Mouse (Mus musculus) fat pad, adult 2 months (tissue): ENCODE measurements around the gene H2-T24.
"Not testable (repeated sequence)": the region's sequence is repeated elsewhere in the genome, so short reads cannot be mapped to it uniquely, and the experiment has no call there.

ENCODE experiments used
- DNase-seq: peaks from one replicate; pipeline ENCODE4 v3.0.0-alpha.2; 2011; ENCODE audit warnings: low read depth, low spot score; ENCODE audit errors: extremely low read depth

H2-T24 gene

GRCm38 (mm10) chr17:36025197-36025596 lies 4.8 kb upstream of the H2-T24 start:
- DNase-seq: no peak

- DNase-seq: peak; percentile 92
Measured at GRCm38 (mm10) chr17:36023710-36024654, 3.6 kb upstream of the H2-T24 start.

DNA sequence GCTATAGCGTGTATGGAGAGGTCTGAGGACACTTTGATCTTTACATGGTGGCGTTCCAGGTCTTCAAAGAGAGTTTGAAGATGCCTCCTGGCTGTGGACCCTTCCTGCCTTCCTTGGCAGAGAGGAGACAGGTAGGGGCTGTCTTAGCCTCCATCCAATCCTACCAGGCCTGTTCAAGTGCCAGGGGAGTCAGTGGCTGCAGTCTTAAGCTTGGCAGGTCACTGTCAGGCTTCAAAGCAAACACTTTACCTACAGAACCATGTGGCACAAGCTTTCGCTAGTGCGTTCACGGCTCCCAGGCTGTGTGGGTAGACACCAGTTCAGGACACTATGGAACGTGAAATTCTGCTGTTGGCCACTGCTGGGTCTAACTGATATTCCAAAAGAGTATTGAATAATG lies 2.6 kb upstream of the H2-T24 start:
- no peak for DNase-seq

GRCm38 (mm10) chr17:36022098-36022497 lies 1.7 kb upstream of the H2-T24 start:
- DNase-seq: no peak

DNA sequence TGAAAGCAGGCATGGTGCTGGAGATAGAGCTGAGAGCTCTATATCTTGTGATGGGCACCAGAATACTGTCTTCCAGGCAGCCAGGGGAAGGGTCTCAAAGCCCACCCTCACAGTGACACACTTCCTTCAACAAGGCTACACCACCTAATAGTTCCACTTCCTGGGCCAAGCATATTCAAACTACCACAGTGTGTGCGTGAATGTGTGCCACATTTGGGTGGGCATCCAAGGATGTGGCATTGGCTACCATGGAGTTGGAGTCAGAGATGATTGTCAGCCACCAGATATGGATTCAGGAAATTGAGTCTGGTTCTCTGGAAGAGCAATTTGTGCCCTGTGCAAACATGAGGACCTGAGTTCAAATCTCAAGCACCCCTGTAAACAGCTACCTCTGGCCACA lies 949 bp upstream of the H2-T24 start:
- DNase-seq: no peak

DNA sequence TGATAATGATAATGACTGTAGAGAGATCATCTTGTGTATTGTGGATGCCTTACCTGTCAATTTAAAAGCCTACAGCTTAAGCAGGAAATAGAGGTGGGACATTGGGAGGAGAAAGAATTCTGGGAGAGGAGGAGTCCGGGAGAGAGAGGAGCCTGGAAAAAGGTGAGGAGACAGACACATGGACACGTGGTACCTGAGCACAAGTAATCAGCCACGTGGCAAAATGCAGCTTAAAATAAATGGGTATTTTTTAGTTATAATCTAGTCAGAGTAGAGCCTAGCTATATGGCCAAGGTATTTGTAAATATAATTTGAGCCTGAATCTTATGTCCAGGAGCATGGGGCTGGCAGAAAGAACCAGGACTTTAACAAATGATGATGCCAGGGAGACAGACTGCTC lies 841 bp downstream of the H2-T24 start:
- DNase-seq: no peak

DNA sequence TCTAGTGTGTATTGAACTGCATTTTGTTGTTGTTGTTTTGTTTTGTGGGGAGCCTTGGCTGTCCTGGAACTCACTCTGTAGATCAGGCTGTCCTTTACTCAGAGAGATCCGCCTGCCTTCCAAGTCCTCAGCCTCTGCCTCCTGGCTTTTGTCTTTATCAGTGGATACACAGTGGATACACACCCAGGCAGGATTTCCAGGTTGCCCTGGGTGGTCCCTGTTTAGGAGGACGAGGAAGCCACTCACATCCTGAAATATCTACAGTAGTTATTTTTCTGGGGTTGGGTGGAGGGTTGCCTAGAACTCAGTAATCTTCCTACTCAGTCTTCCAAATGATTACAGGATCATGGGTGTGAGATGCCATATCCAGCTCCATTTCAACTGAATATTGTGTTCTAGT lies 1.4 kb downstream of the H2-T24 start:
- DNase-seq: no peak

DNA sequence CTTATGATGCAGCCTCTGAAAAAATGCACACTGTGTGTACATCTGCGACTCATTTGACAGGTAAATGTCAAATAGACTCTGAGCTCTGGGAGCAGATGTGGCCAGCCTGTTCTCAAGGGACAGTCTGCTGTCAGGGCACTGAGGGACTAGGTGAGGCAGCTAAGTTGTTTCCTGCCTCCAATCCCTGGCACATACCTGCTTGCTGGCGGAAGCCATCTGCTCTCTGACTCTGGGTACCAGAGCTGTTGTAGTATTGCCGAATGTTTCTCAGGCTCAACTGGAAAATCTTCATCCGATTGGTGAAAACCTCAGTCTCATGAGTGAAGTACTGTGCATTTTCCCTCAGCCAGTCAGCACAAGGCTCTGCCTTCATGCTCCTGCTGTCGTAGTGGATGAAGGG lies 3.3 kb downstream of the H2-T24 start:
- DNase-seq: no peak

DNA sequence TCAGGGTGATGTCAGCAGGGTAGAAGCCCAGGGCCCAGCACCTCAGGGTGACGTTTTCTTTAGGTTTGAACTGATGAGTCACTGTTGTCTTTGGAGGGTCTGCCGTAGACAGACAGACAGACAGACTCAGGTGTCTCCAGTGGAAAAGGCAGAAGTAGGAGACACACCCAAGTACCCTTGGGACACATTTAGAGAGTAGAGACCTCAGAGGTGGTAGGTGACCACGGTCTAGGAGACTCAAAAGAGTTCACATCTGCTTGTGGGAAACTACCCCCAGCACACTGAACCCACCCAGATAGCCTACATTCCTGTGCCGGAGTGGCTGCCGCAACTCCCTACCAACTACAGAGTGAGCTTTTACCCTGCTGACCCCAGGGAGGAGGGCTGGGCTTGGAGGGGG lies 5.4 kb downstream of the H2-T24 start:
- no peak for DNase-seq

DNA sequence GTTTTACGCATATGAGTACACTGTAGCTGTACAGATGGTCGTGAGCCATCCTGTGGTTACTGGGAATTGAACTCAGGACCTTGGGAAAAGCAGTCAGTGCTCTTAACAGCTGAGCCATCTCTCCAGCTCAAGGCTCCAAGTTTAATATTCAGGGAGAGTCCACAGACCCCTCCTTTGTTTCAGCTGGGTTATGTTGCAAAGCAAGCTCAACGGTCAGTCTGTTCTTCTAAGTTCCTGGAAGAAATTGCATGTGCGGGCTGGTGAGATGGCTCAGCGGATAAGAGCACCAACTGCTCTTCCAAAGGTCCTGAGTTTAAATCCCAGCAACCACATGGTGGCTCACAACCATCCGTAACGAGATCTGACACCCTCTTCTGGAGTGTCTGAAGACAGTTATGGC lies 16.0 kb downstream of the H2-T24 start:
- DNase-seq: not testable (repeated sequence)

DNA sequence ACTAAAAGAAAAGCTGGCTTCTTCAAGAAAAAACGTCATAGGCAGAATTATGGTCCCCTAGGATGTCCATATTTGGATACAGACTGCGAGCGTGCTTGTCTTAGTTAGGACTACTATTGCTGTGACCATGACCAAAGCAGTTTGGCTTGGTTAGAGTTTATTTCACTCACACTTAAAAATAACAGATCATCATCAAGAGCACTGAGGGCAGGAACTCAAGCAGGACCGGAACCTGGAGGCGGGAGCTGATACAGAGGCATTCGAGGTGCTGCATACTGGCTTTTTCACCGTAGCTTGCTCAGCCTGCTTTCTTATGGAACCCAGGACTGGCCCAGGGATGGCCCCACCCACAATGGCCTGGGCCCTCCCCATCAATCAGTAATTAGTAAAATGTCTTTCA lies 17.0 kb downstream of the H2-T24 start:
- DNase-seq: no peak

DNA sequence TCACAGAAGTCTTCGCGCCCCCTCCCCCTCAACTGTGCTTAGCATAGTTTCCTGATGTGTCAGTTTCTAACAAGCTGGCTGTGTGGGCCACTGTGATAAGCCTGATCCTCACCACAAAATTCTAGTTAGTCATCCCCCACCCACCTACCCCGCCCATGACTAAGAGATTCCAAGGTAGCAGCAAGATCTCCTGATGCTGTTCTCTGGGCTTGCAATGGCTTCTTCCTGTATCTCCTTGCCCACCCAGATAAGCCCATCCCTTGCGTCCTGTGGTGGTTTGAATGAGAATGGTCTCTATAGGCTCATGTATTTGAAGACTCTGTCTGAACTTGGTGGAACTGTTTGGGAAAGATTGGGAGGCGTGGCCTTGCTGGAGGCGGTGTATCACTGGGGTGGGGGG lies 18.4 kb downstream of the H2-T24 start:
- DNase-seq: no peak

DNA sequence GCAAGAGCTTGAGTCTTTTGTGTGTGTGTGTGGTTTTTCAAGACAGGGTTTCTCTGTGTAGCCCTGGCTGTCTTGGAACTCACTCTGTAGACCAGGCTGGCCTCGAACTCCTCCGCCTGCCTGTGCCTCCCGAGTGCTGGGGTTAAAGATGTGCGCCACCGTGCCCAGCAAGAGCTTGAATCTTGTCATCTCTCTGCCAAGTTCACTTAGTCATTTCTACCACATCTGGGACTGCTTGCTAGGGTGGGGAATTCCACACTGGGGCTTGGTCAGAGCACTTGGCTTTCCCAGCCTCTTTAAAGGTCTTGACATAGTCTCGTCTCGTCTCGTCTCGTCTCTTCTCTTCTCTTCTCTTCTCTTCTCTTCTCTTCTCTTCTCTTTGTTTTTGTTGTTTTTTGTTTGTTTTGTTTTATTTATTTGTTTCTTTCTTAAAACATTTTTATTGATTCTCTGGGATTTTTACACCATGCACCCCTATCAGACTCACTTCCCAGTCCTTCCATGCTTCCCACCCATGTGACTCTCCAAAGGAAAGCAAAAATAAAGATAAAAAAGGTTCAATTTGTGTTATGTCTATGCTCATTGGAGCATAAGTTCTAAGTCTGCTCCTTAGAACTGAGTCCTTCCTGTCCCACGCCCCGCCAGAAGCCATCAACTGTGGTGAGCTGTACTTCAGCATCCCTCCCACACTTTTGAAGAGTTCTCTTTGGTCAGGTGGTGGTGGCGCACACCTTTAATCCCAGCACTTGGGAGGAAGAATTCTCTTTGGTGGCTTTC lies 19.1 kb downstream of the H2-T24 start:
- no peak for DNase-seq

DNA sequence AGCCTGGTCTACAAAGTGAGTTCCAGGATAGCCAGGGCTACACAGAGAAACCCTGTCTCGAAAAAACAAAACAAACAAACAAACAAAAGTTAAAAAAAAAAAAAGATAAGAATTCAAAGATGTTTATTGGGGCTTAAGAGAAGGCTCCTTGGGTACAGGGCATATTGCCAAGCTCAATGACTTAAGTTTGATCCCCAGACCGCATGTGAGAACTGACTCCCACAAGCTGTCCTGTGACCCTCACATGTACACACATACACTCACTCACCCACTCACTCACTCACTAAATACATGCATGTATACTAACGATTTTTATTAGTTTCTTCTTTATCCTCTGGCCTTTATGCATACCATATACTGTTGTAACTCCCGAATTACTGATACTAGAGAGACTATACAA lies 20.0 kb downstream of the H2-T24 start:
- DNase-seq: no peak

DNA sequence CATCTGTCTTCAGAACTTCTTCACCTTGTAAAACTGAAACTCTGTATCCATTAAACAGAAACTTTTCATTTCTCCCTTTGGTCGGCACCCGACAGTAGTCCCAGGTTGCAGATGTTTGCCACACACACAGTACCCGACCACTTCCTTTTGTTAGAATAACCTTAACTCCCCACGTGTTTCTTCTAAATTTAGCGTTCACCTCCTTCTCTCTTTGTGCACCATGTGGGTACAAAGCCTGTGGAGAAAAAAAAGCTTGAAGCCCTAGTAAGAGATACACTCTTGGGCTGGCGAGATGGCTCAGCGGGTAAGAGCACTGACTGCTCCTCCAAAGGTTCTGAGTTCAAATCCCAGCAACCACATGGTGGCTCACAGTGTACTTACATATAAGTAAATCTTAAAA lies 21.0 kb downstream of the H2-T24 start:
- no peak for DNase-seq

GRCm38 (mm10) chr17:35998545-35999305 lies 21.6 kb downstream of the H2-T24 start:
- no peak for DNase-seq

- DNase-seq: no peak
Measured at GRCm38 (mm10) chr17:35997713-35998510, 22.4 kb downstream of the H2-T24 start.

GRCm38 (mm10) chr17:35996949-35997348 lies 23.4 kb downstream of the H2-T24 start:
- peak; percentile 75 for DNase-seq

- DNase-seq: no peak
Measured at GRCm38 (mm10) chr17:35994879-35995240, 25.5 kb downstream of the H2-T24 start.

DNA sequence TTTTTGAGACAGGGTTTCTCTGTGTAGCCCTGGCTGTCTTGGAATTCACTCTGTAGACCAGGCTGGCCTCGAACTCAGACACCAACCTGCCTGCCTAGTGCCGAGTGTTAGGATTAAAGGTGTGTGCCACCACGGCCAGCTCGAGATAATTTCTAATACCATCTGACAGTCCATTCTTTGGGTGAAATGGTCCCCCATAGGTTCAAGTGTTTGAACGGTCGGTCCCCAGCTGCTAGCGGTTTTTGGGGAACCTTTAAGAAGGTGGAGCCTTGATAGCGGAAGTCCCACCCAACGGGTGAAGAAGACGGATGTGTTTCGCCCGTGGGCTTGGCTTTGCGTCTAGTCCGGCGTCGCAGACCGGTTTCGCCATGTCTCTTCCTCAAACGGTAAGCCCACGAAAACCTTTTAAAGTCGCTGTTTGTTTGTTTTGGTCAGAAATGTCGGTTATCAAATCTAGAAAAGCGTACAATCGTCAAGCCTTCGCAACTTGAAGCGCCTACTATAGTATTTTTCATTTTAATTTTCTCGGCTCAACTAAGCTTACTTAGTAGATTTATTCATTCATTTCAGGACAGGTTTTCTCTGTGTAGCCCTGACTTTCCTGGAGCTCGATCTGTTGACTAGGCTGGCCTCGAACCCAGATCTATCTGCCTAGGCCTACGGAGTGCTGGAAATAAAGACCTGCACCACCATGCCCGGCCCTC lies 26.0 kb downstream of the H2-T24 start:
- no peak for DNase-seq
